Mouse (Mus musculus) embryonic facial prominence, embryonic 13.5 days (tissue): ENCODE results near the gene Jmjd7. TPM values are rescaled to one million over a fixed set of nuclear protein-coding genes. Genes with fewer than 3 reads are reported as not detected.

Source experiments
- ATAC-seq: fragments of 200-750 bp; cut with Nextera tagmentation; 2 replicates; pipeline ENCODE4 v1.8.0; 2017; ENCODE audit warnings: low read depth; ENCODE audit not compliant: insufficient number of reproducible peaks, insufficient read depth, low FRiP score, low TSS enrichment
- H3K27ac ChIP-seq: fragments of 300-500 bp; sonication (generic); 2 replicates; pipeline ENCODE4 v1.5.1; 2015; ENCODE audit warnings: moderate library complexity, mild to moderate bottlenecking, inconsistent platforms
- H3K27me3 ChIP-seq: fragments of 300-500 bp; sonication (generic); 2 replicates; pipeline ENCODE4 v1.6.1; 2015; ENCODE audit warnings: mild to moderate bottlenecking, inconsistent platforms
- H3K36me3 ChIP-seq: fragments of 300-500 bp; sonication (generic); 2 replicates; pipeline ENCODE4 v1.6.1; 2015; ENCODE audit warnings: mild to moderate bottlenecking, inconsistent platforms
- H3K4me1 ChIP-seq: fragments of 300-500 bp; sonication (generic); 2 replicates; pipeline ENCODE4 v1.6.1; 2015; ENCODE audit warnings: inconsistent platforms
- H3K4me2 ChIP-seq: fragments of 300-500 bp; sonication (generic); 2 replicates; pipeline ENCODE4 v1.6.1; 2015; ENCODE audit warnings: moderate library complexity, mild to moderate bottlenecking, inconsistent platforms
- H3K4me3 ChIP-seq: fragments of 300-500 bp; sonication (generic); 2 replicates; pipeline ENCODE4 v1.5.1; 2015; ENCODE audit warnings: mild to moderate bottlenecking, inconsistent platforms
- H3K9ac ChIP-seq: fragments of 300-500 bp; sonication (generic); 2 replicates; pipeline ENCODE4 v1.6.1; 2015; ENCODE audit warnings: mild to moderate bottlenecking, inconsistent platforms
- H3K9me3 ChIP-seq: fragments of 300-500 bp; sonication (generic); 2 replicates; pipeline ENCODE4 v1.6.1; 2016; ENCODE audit warnings: inconsistent platforms
- WGBS: fragments of 180-500 bp; shearing (Covaris S2); methylation state at CpG from one replicate; pipeline ENCODE4 v1.1.7; 2015; ENCODE audit warnings: mixed read lengths; 5-methylcytosine and 5-hydroxymethylcytosine counted together
- polyA plus RNA-seq: library from polyadenylated mRNA; unstranded; fragments of >200 nt; fragmentation: Nextera tagmentation; extraction: Ambion mirVana; gene quantifications from 2 replicates; pipeline ENCODE4 v1.2.1, GENCODE M21; 2015

Jmjd7 gene
- polyA plus RNA-seq, 1 experiment from 2014 or later: 24.3 TPM

GRCm38 (mm10) chr2:119995391-119996281 is 31.6 kb upstream of the Jmjd7 start:
- Histone ChIP-seq H3K4me2 (peak overlapping the region; percentile 35), H3K4me1 (peaks cover 47% of the 10 kb centered on the region), H3K27ac (peak overlapping the region; percentile 97), H3K27me3 (no peaks in the 10 kb centered on the region), H3K9me3 (no peaks in the 10 kb centered on the region), H3K4me3 (no peak overlapping the region), H3K9ac (peak overlapping the region; percentile 49), H3K36me3 (peaks cover 11% of the 10 kb centered on the region)
- ATAC-seq: peak; percentile 81
- 18% methylated on average over 9 of the region's 9 CpGs for WGBS

GRCm38 (mm10) chr2:119997354-119997753 is 29.9 kb upstream of the Jmjd7 start:
- Histone ChIP-seq H3K4me1 (peaks cover 53% of the 10 kb centered on the region), H3K36me3 (peaks cover 18% of the 10 kb centered on the region), H3K4me2 (no peak overlapping the region), H3K9me3 (no peaks in the 10 kb centered on the region), H3K9ac (no peak overlapping the region), H3K27me3 (no peaks in the 10 kb centered on the region), H3K4me3 (no peak overlapping the region), H3K27ac (peak overlapping the region; percentile 97)
- WGBS: 89% methylated on average over 4 of the region's 4 CpGs
- ATAC-seq: no peak

GRCm38 (mm10) chr2:119999731-120000130 is 27.6 kb upstream of the Jmjd7 start:
- Histone ChIP-seq H3K4me3 (no peak overlapping the region), H3K27me3 (no peaks in the 10 kb centered on the region), H3K9me3 (no peaks in the 10 kb centered on the region), H3K36me3 (peaks cover 21% of the 10 kb centered on the region), H3K27ac (no peak overlapping the region), H3K4me1 (peaks cover 37% of the 10 kb centered on the region), H3K4me2 (no peak overlapping the region), H3K9ac (no peak overlapping the region)
- no peak for ATAC-seq
- 95% methylated on average over 2 of the region's 2 CpGs for WGBS

GRCm38 (mm10) chr2:120000882-120001584 is 26.2 kb upstream of the Jmjd7 start:
- 0 out of 2 replicates have a peak, but pooled peaks have one; percentile 59 for ATAC-seq
- peaks cover 24% of the 10 kb centered on the region for H3K36me3 ChIP-seq
- H3K27ac ChIP-seq: no peak overlapping the region
- no peak overlapping the region for H3K9ac ChIP-seq
- H3K27me3 ChIP-seq: no peaks in the 10 kb centered on the region
- H3K4me1 ChIP-seq: peaks cover 26% of the 10 kb centered on the region
- no peak overlapping the region for H3K4me3 ChIP-seq
- no peak overlapping the region for H3K4me2 ChIP-seq
- no peaks in the 10 kb centered on the region for H3K9me3 ChIP-seq
- 66% methylated on average over 3 of the region's 3 CpGs for WGBS

GRCm38 (mm10) chr2:120001956-120002355 is 25.3 kb upstream of the Jmjd7 start:
- H3K4me3 ChIP-seq: no peak overlapping the region
- H3K27ac ChIP-seq: no peak overlapping the region
- H3K9me3 ChIP-seq: no peaks in the 10 kb centered on the region
- ATAC-seq: no peak
- peaks cover 17% of the 10 kb centered on the region for H3K4me1 ChIP-seq
- peaks cover 24% of the 10 kb centered on the region for H3K36me3 ChIP-seq
- H3K9ac ChIP-seq: no peak overlapping the region
- 75% methylated on average over 4 of the region's 4 CpGs for WGBS
- H3K4me2 ChIP-seq: no peak overlapping the region
- no peaks in the 10 kb centered on the region for H3K27me3 ChIP-seq

- Histone ChIP-seq H3K4me3 (no peak overlapping the region), H3K36me3 (peaks cover 26% of the 10 kb centered on the region), H3K27ac (no peak overlapping the region), H3K27me3 (no peaks in the 10 kb centered on the region), H3K9me3 (no peaks in the 10 kb centered on the region), H3K9ac (no peak overlapping the region), H3K4me1 (peaks cover 7% of the 10 kb centered on the region), H3K4me2 (no peak overlapping the region)
- no peak for ATAC-seq
- 70% methylated on average over 2 of the region's 2 CpGs for WGBS
These were observed 23.3 kb upstream of the Jmjd7 start for GRCm38 (mm10) chr2:120003970-120004369.

- Histone ChIP-seq H3K4me2 (no peak overlapping the region), H3K27me3 (no peaks in the 10 kb centered on the region), H3K27ac (no peak overlapping the region), H3K9me3 (no peaks in the 10 kb centered on the region), H3K4me1 (no peaks in the 10 kb centered on the region), H3K36me3 (peaks cover 22% of the 10 kb centered on the region), H3K4me3 (no peak overlapping the region), H3K9ac (no peak overlapping the region)
- 95% methylated on average over 7 of the region's 7 CpGs for WGBS
- ATAC-seq: no peak
These were observed 20.6 kb upstream of the Jmjd7 start for GRCm38 (mm10) chr2:120006696-120007095.

- Histone ChIP-seq H3K27ac (no peak overlapping the region), H3K4me2 (no peak overlapping the region), H3K27me3 (no peaks in the 10 kb centered on the region), H3K36me3 (peaks cover 21% of the 10 kb centered on the region), H3K4me3 (no peak overlapping the region), H3K9me3 (no peaks in the 10 kb centered on the region), H3K9ac (no peak overlapping the region), H3K4me1 (no peaks in the 10 kb centered on the region)
- 73% methylated on average over 4 of the region's 4 CpGs for WGBS
- ATAC-seq: no peak
These were observed 19.5 kb upstream of the Jmjd7 start for GRCm38 (mm10) chr2:120007680-120008210.

- Histone ChIP-seq H3K4me2 (no peak overlapping the region), H3K27ac (no peak overlapping the region), H3K9me3 (no peaks in the 10 kb centered on the region), H3K27me3 (no peaks in the 10 kb centered on the region), H3K4me3 (no peak overlapping the region), H3K9ac (no peak overlapping the region), H3K36me3 (peaks cover 30% of the 10 kb centered on the region), H3K4me1 (no peaks in the 10 kb centered on the region)
- 54% methylated on average over 4 of the region's 4 CpGs for WGBS
- no peak for ATAC-seq
These were observed 18.6 kb upstream of the Jmjd7 start for GRCm38 (mm10) chr2:120008672-120009071.

GRCm38 (mm10) chr2:120011462-120012200 is 15.7 kb upstream of the Jmjd7 start:
- Histone ChIP-seq H3K9ac (no peak overlapping the region), H3K27me3 (no peaks in the 10 kb centered on the region), H3K4me3 (no peak overlapping the region), H3K36me3 (peaks cover 44% of the 10 kb centered on the region), H3K4me1 (no peaks in the 10 kb centered on the region), H3K4me2 (no peak overlapping the region), H3K27ac (no peak overlapping the region), H3K9me3 (no peaks in the 10 kb centered on the region)
- ATAC-seq: no peak
- WGBS: 79% methylated on average over 8 of the region's 8 CpGs

- 86% methylated on average over 13 of the region's 13 CpGs for WGBS
- Histone ChIP-seq H3K4me3 (no peak overlapping the region), H3K36me3 (peaks cover 50% of the 10 kb centered on the region), H3K9ac (no peak overlapping the region), H3K27me3 (no peaks in the 10 kb centered on the region), H3K4me2 (no peak overlapping the region), H3K4me1 (no peaks in the 10 kb centered on the region), H3K27ac (no peak overlapping the region), H3K9me3 (no peaks in the 10 kb centered on the region)
- ATAC-seq: no peak
These were observed 14.4 kb upstream of the Jmjd7 start for GRCm38 (mm10) chr2:120012924-120013323.
